Comparison of ENCODE assay signal across 28 mouse cellular contexts in genomic region chr3:108963278-108963677, GRCm38 (mm10). TPM values are rescaled to one million over a fixed set of nuclear protein-coding genes. Genes with fewer than 3 reads are reported as not detected.
"Had no signal": no experiment of that assay in that cellular context is flagged by ENCODE, and none has a peak within 500 bp of the region (broad histone marks: within the 10 kb centered on the region; RNA-seq: fewer than 3 reads in every experiment).

No protein-coding gene starts in this region.

- H3K27me3 ChIP-seq: heart, embryonic 12.5 days; hindbrain, embryonic 13.5 days; hindbrain, embryonic 15.5 days; intestine, embryonic 15.5 days; limb, embryonic 12.5 days had no signal

- DNase-seq: gastrocnemius, adult 2 months; gastrocnemius, postnatal 10 days; gastrocnemius, postnatal 25 days; heart, adult 18-20 months; heart, postnatal 10 days; heart, postnatal 4 days; kidney, adult 18-20 months; kidney, adult 8-10 months; kidney, postnatal 10 days; kidney, postnatal 25 days; kidney, postnatal 4 days; liver had no signal

- H3K9ac ChIP-seq: heart, embryonic 12.5 days; hindbrain, embryonic 13.5 days; hindbrain, embryonic 15.5 days; intestine, embryonic 15.5 days; limb, embryonic 12.5 days had no signal

- H3K4me3 ChIP-seq: gastrocnemius, adult 2 months; heart, embryonic 10.5 days; heart, embryonic 12.5 days; hindbrain, embryonic 13.5 days; hindbrain, embryonic 15.5 days; intestine, embryonic 15.5 days; layer of hippocampus, adult 2 months; left cerebral cortex, adult 2 months; limb, embryonic 10.5 days; limb, embryonic 12.5 days had no signal

- ATAC-seq: inflammation-experienced regulatory T-cells, adult 6 months; intestine, embryonic 15.5 days; intestine, postnatal 0 days had no signal

- H3K27ac ChIP-seq: gastrocnemius, adult 2 months; heart, embryonic 10.5 days; hindbrain, embryonic 15.5 days; intestine, embryonic 15.5 days; layer of hippocampus, adult 2 months; left cerebral cortex, adult 2 months; limb, embryonic 10.5 days; limb, embryonic 12.5 days had no signal

- H3K4me2 ChIP-seq: heart, embryonic 12.5 days; hindbrain, embryonic 13.5 days; hindbrain, embryonic 15.5 days; intestine, embryonic 15.5 days; limb, embryonic 12.5 days; liver, embryonic 11.5 days had no signal

- H3K9me3 ChIP-seq: heart, embryonic 10.5 days; heart, embryonic 12.5 days; hindbrain, embryonic 13.5 days; hindbrain, embryonic 15.5 days; intestine, embryonic 15.5 days; limb, embryonic 10.5 days; limb, embryonic 12.5 days had no signal

- H3K36me3 ChIP-seq: heart, embryonic 10.5 days; heart, embryonic 12.5 days; hindbrain, embryonic 13.5 days; hindbrain, embryonic 15.5 days; intestine, embryonic 15.5 days; limb, embryonic 10.5 days; limb, embryonic 12.5 days had no signal

RNA-seq across cellular contexts. Expression of gene Gm9857, which starts 23.0 kb away (rescaled TPM):
- polyA plus RNA-seq: heart, embryonic 10.5 days; heart, embryonic 12.5 days; heart, embryonic 14.5 days; heart, embryonic 16.5 days; hindbrain, embryonic 13.5 days; hindbrain, embryonic 15.5 days; inflammation-experienced regulatory T-cells, adult 6 months; intestine, embryonic 15.5 days; intestine, postnatal 0 days; kidney, embryonic 14.5 days; kidney, embryonic 16.5 days; limb, embryonic 10.5 days; limb, embryonic 12.5 days; liver, embryonic 11.5 days had no signal

RNA-seq across cellular contexts. Expression of gene Henmt1, which starts 23.6 kb away (rescaled TPM):
- polyA plus RNA-seq: heart, embryonic 14.5 days had no signal
